Mouse (Mus musculus): ENCODE results near the gene Prcc. TPM values are rescaled to one million over a fixed set of nuclear protein-coding genes. Genes with fewer than 3 reads are reported as not detected.

Prcc gene
- 15.3 and 16.8 TPM in 2 replicates for polyA plus RNA-seq (2012; rRNA removed)

DNA sequence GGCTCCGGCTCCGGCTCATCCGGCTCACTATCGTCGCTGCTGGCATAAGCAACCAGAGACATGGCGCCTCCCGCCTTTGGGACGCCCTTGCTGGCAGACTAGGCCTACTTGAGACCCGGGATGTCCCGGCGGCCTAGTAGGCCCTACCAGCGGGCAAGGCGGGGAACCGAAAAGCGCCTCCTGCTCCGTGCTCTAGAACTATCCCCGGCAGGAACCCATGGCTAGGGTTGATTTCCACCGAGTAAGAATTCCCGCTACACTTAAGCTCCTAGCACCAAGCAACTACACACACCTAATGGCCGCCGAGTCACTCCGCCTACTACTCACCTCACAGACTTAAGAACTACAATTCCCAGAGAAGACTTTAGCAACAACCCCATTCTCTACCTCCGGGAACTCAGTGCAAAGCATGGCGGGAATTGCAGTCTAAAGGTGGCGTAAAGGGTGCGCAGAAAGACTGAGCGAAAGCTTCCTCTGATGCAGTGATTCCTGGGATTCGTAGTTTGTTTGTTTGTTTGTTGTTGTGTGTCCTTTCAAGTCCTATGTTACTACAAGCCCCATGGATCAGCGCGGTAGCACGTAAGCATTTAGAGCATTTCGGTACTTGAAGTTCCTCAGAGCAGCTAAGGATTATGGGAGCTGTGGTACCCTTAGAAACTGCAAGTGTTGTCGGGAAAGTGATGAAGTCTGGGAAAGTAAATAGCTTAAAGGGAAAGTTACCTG is at the start of gene Prcc:
TSS of gene Prcc (minus strand) at position 328 of the 723 bp plus-strand sequence.

DNA sequence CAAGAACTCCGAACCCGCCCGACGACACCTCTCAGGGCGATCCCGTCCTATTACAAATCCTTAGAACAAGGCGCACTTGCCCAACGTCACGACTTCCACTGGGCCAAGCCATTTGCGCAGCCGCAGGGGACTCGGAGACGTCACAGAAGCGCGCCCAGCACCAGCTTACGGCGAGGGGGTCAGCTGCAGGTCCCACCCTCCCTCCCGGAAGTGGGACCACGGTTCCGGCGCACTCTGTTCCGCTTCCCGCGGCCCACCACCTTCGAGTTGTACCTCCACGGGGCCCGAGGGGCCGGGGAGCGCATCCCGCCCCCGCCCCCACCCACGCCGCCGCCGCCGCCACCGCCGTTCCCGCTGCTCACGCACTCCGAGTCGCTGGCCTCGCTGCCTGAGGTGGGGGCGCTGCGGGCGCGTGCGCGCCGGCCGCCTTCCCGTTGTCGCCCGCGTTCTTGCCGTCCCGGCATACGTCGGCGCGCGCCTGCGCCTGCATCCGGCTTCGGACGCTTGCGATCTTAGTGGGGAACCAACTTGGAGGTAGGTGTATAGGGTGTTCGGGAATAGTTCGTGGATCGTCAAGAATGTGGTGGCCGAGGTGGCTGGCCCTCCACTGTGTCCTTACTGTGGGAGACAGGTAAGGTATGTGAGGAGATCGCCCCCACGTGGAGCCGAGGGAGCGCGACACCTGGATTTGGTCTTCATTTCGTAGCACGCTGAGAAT is 44.8 kb upstream of the Prcc start, which contains the start of the genes Isg20l2 and Rrnad1:
TSS of gene Isg20l2 (plus strand) at position 237 of the 718 bp plus-strand sequence.
TSS of gene Rrnad1 (minus strand) at position 640 of the 718 bp plus-strand sequence.

GRCm38 (mm10) chr3:87919336-87920108 is 34.1 kb upstream of the Prcc start, which contains the start of gene Mrpl24:
Mrpl24 (plus strand) TSS chr3:87919506.

DNA sequence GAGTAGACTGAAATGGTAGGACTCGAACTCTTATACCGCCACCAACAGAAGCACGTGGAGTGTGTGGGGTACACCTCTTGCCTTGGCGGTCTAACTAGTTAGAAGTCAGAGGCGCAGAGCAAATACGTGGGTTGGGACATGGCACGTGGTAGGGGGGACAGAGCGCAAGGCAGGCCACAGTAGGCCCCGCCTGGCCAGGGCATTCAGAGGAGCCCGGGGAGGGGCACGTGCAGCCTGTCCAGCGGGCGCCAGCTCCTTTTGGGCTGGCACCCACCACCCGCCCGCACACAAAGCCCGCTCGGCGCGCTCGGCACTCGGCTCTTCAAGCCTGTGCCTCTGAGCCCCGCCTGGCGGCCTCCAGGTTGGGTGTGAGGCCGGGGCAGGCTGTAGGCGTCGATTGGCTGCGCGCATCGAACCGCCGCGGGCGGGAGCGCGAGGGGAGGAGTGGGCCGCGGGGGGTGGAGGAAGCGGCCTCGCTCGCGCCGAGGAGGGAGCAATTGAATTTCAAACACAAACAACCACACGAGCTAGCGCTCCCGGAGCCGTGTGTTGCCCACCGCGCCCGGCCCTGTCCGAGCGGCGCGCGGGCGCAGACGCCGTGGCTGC is 20.6 kb upstream of the Prcc start, which contains the start of gene Hdgf:
TSS of gene Hdgf (plus strand) at position 442 of the 606 bp plus-strand sequence.

DNA sequence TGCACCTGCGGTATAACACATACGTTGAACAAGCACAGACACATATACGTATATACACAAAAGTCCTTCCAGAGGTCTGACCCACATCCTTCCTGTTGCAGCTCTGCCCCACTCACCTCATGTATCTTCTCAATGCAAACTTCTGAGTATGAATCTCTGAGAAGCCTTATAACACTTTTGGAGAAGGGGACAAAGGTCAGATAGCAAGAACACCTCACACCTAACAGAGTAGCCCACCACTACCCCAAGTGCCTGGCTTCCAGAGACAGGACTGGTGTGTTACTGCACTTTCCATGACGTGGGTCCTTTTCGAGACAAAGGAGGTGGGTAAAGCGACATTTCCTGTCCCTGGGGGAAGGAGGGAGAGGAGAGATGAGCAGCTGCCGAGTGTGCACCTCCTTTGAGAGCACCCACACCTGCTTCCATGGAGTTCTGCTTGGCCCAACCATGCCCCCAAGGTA is 38.7 kb downstream of the Prcc start, which contains the start of gene Sh2d2a:
TSS of gene Sh2d2a (plus strand) at position 106 of the 461 bp plus-strand sequence.

DNA sequence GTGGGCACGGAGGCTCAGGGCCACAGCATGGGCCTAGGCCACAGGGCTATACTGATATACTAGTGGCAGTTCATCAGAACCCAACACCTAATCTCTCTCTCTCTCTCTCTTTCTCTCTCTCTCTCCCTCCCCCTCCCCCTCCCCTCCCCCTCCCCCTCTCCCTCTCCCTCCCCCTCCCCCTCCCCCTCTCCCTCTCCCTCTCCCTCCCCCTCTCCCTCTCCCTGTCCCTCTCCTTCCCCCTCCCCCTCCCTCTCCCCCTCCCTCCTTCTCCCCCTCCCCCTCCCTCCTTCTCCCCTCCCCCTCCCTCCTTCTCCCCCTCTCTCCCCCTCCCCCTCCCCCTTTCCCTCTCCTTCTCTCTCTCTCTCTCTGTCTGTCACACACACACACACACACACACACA is 61.2 kb downstream of the Prcc start, which contains the start of gene Pear1:
TSS of gene Pear1 (minus strand) at position 101 of the 400 bp plus-strand sequence.

Other genes starting within 250 kb of the Prcc start
- gene Lrrc71, start 137.0 kb downstream of the Prcc start, polyA plus RNA-seq (2012; rRNA removed), result 0.08 and 0.10 TPM in 2 replicates
- gene Ntrk1, start 90.4 kb downstream of the Prcc start, polyA plus RNA-seq (2012; rRNA removed), result 0.09 TPM in 2 replicates
- gene Insrr, start 88.7 kb downstream of the Prcc start, polyA plus RNA-seq (2012; rRNA removed), result 0.02 and 0.05 TPM in 2 replicates
- gene Pear1, start 61.3 kb downstream of the Prcc start, polyA plus RNA-seq (2012; rRNA removed), result 4.1 and 5.0 TPM in 2 replicates
- gene Sh2d2a, start 38.9 kb downstream of the Prcc start, polyA plus RNA-seq (2012; rRNA removed), result 0.05 and 0.09 TPM in 2 replicates
- gene Hdgf, start 20.7 kb upstream of the Prcc start, polyA plus RNA-seq (2012; rRNA removed), result 182 and 186 TPM in 2 replicates
- gene Mrpl24, start 33.9 kb upstream of the Prcc start, polyA plus RNA-seq (2012; rRNA removed), result 56.6 and 60.1 TPM in 2 replicates
- 12.8 and 16.7 TPM in 2 replicates for gene Isg20l2, start 44.7 kb upstream of the Prcc start, polyA plus RNA-seq (2012; rRNA removed)
- 8.5 and 8.9 TPM in 2 replicates for gene Rrnad1, start 45.1 kb upstream of the Prcc start, polyA plus RNA-seq (2012; rRNA removed)
- gene Crabp2, start 63.1 kb upstream of the Prcc start, polyA plus RNA-seq (2012; rRNA removed), result 0.09 and 0.93 TPM in 2 replicates
- 1.1 and 1.8 TPM in 2 replicates for gene Nes, start 85.5 kb upstream of the Prcc start, polyA plus RNA-seq (2012; rRNA removed)
- gene Bcan, start 114.6 kb upstream of the Prcc start, polyA plus RNA-seq (2012; rRNA removed), result 0.01 TPM in 1 of 2 replicates, not detected in the other
- gene Hapln2, start 142.0 kb upstream of the Prcc start, polyA plus RNA-seq (2012; rRNA removed), result not detected in 2 replicates
- 13.5 and 14.6 TPM in 2 replicates for gene Gpatch4, start 157.5 kb upstream of the Prcc start, polyA plus RNA-seq (2012; rRNA removed)
- 22.7 and 25.6 TPM in 2 replicates for gene Naxe, start 172.9 kb upstream of the Prcc start, polyA plus RNA-seq (2012; rRNA removed)
- not detected in 2 replicates for gene Ttc24, start 192.7 kb upstream of the Prcc start, polyA plus RNA-seq (2012; rRNA removed)
- gene Iqgap3, start 196.4 kb upstream of the Prcc start, polyA plus RNA-seq (2012; rRNA removed), result 7.0 and 8.7 TPM in 2 replicates

Measured in liver, embryonic 14 days (tissue).